Mouse (Mus musculus) layer of hippocampus, adult 11-12 months (tissue): ENCODE results near the gene Adsl.
A peak's percentile ranks its signal among the peaks of the same experiment; 100 is the strongest.
"Not testable (repeated sequence)": the region's sequence is repeated elsewhere in the genome, so short reads cannot be mapped to it uniquely, and the experiment has no call there.

Experiments
- DNase-seq: peaks from one replicate; pipeline ENCODE4 v3.0.0; 2022; ENCODE audit warnings: low spot score

Adsl gene

GRCm38 (mm10) chr15:80948145-80949135, at the start of gene Adsl:
Gene Adsl, plus strand, starts transcription at chr15:80948490.
- DNase-seq, result peak; percentile 85

GRCm38 (mm10) chr15:80899806-80900205, 48.5 kb upstream of the Adsl start:
- DNase-seq, result no peak

GRCm38 (mm10) chr15:80901806-80902513, 46.3 kb upstream of the Adsl start:
- DNase-seq, result peak; percentile 28

GRCm38 (mm10) chr15:80904776-80905175, 43.5 kb upstream of the Adsl start:
- DNase-seq, result not testable (repeated sequence)

GRCm38 (mm10) chr15:80910183-80910582, 38.1 kb upstream of the Adsl start:
- no peak for DNase-seq

- DNase-seq, result no peak
These were observed 37.3 kb upstream of the Adsl start for GRCm38 (mm10) chr15:80910790-80911531.

GRCm38 (mm10) chr15:80912175-80912574, 36.1 kb upstream of the Adsl start:
- no peak for DNase-seq

- no peak for DNase-seq
These were observed 34.5 kb upstream of the Adsl start for GRCm38 (mm10) chr15:80913803-80914202.

GRCm38 (mm10) chr15:80915850-80916249, 32.4 kb upstream of the Adsl start:
- DNase-seq, result no peak

- DNase-seq, result no peak
These were observed 31.7 kb upstream of the Adsl start for GRCm38 (mm10) chr15:80916621-80917020.

GRCm38 (mm10) chr15:80920346-80920745, 27.9 kb upstream of the Adsl start:
- no peak for DNase-seq

- no peak for DNase-seq
These were observed 26.5 kb upstream of the Adsl start for GRCm38 (mm10) chr15:80921781-80922180.

GRCm38 (mm10) chr15:80924211-80924610, 24.1 kb upstream of the Adsl start:
- no peak for DNase-seq

- DNase-seq, result no peak
These were observed 19.4 kb upstream of the Adsl start for GRCm38 (mm10) chr15:80928811-80929355.

GRCm38 (mm10) chr15:80930048-80930571, 18.2 kb upstream of the Adsl start:
- no peak for DNase-seq

GRCm38 (mm10) chr15:80930676-80931320, 17.5 kb upstream of the Adsl start:
- not testable (repeated sequence) for DNase-seq

- no peak for DNase-seq
These were observed 16.8 kb upstream of the Adsl start for GRCm38 (mm10) chr15:80931345-80931960.

GRCm38 (mm10) chr15:80934841-80935240, 13.4 kb upstream of the Adsl start:
- DNase-seq, result no peak

- no peak for DNase-seq
These were observed 11.6 kb upstream of the Adsl start for GRCm38 (mm10) chr15:80936686-80937085.

- no peak for DNase-seq
These were observed 9.7 kb upstream of the Adsl start for GRCm38 (mm10) chr15:80938615-80939014.

- no peak for DNase-seq
These were observed 8.9 kb upstream of the Adsl start for GRCm38 (mm10) chr15:80939401-80939800.
